Mouse (Mus musculus) yolk sac, embryonic 10.5 days (tissue): ENCODE results near the gene Akr1c13.
"Not testable (repeated sequence)": the region's sequence is repeated elsewhere in the genome, so short reads cannot be mapped to it uniquely, and the experiment has no call there.

ENCODE experiments used
- DNase-seq: peaks from one replicate; pipeline ENCODE4 v3.0.0-alpha.2; 2017; ENCODE audit warnings: low spot score

Akr1c13 gene

DNA sequence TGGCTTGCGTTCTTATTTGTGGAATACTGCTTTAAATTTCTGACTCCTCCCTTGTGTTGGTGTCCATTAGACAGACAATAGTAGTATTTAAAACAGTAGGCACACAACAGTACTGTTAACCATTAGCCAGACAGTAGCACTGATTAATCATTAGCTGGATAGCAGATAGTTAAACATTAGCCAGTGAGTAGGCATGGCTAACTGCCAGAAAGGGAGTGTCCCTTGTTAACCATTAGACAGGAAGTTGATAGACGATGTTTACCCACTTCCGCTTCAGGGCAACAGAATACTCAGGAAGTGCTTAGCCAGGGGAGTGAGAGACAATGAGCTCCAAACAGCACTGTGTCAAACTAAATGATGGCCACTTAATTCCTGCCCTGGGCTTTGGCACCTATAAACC, at the start of gene Akr1c13:
TSS of gene Akr1c13 (plus strand) at position 247 of the 400 bp plus-strand sequence.
- peak; percentile 48 for DNase-seq

DNA sequence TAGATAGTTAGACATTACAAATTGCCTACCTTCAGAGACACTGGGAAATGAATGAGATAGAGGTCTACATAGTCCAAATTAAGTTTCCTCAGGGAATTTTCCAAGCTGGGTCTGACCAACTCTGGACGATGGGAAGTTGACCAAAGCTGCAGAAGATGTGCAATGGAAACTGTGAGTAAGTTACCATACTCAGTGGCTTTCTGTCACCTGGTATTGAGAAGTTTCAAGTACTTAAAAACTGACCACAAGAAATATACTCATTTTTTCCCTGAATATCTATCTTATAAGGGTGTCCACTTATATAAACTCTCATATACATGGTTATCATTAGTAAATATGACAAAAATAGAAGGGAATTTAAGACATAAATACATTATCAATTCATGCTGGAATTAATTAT, 46.7 kb upstream of the Akr1c13 start:
- no peak for DNase-seq

DNA sequence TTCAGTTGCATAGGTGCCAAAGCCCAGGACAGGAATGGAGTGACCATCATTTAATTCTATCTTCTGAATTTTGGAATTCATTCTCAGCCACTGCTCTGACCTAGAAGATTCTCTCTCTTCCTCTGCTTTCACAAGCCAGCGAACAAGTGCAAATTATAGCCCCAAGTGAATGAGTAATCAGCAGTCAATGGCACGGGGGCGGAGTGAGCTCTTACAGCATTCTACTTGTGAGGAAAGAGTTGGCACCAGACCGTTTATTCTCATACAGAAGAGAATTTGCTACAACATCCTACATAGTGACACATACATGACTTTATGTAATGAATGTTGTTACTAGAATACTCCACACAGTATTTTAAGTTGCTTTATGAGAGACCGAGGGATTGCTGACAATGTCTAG, 40.4 kb upstream of the Akr1c13 start, which contains the start of gene Akr1c18:
TSS of gene Akr1c18 (minus strand) at position 137 of the 400 bp plus-strand sequence.
- no peak for DNase-seq

DNA sequence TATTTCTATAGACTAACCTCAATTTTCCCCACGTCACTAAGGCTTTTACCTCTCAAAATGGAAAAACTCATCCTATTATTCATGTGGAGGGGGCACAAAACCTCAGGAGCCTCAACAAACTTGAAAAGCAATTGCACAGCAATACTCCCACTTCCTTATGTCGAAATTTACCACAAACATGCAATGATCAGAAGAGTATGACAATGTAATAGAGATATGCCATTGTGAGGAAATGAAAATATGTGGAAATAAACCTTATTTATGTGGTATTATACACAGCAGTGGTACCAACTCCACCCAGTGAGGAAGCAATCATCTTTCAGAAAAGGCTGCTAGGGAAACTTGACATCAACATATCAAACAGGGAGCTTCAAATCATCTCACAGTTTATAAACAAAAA, 38.0 kb upstream of the Akr1c13 start:
- no peak for DNase-seq

DNA sequence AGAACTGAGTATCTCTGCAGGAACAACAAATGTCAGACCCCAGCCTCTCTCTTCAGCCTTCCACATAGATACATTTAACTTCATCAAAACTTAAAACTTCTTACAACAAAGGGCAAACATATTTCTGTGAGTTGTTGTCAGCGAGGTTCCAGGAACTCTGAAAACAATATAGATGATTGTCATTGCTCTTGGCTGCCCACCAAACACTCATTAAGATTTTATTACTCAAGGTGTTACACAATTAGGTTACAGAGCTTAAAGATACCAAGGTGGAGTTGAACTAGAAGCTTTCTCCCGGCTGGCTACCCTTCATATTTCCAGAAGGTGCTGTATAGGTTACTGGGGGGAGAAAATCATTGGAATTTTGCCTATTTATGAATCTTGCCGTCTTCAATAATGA, 37.4 kb upstream of the Akr1c13 start:
- DNase-seq, result no peak

DNA sequence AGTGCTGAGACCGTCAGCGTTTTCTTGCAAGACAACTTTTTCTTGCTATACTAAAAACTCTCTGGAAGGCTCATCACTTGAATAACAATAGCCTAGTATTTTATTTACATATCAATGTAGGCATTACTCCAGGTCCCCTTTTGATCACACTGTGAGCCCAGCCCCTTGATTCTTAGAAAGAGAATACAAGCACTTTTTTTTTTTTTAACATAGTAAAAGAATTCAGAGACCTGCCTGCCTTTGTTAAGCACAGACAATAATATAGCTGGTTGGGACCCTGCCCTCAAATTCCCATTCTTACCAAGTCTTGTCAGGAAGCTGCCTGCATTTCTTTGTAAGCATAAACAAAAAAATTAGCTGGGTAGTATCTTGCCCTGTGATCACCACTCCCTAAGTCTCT, 35.7 kb upstream of the Akr1c13 start:
- DNase-seq, result no peak

DNA sequence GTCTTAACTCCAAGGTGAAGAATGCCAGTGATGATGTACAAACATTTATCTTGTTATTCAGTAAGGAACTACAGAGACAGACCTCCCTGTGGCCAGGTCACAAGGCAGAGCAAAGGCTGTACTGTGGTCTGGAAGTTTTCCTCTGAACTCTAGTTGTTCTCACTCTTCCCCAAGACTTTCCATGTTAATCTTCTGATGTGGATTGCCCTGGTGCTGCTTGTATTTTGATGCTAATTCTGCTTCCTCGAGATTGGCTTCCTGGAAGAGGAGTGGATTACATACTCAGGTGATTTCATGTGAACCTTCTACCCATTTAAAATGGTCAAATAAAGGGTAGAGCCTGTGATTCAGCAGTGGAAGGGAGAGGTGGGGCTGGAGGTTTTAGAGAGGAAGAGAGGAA, 22.9 kb upstream of the Akr1c13 start:
- DNase-seq, result no peak

DNA sequence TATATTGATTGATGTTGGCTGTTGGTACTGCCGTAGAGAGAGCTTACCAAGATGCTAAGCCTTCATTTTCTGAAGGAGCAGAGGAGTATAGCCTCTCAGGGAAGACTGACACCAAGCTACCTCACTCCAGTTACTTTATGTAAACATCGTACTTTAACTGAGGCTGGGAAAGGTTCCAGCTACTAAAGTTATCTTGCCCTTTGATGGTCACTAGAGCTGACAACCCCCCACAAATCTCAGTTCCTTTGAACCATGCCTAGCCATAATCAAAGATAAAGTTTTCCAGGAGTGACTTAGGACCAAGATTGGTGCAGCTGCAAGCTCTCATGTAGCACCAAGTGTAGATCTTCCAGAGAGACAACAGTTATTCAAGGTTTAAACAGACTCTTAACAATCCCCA, 18.0 kb upstream of the Akr1c13 start:
- DNase-seq, result no peak

DNA sequence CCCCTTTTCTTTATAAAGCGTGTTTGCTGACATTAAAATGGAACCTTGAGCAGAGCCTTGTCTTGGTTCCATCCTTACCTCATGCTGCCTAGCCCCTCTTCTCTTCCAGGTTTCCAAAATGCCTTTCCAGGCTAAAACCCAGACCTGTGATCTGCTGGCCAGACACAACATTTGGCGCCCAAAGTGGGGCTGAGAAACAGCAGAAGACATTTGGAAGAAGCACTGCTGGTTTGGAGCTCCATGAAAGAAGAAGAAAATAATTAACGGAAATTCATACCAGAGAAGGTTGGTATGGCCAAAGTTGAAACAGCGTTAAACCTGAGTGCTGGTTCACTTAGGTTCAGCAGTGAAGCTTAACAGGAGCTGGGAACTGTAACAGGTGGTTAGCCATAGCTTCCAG, 9.6 kb upstream of the Akr1c13 start:
- not testable (repeated sequence) for DNase-seq

DNA sequence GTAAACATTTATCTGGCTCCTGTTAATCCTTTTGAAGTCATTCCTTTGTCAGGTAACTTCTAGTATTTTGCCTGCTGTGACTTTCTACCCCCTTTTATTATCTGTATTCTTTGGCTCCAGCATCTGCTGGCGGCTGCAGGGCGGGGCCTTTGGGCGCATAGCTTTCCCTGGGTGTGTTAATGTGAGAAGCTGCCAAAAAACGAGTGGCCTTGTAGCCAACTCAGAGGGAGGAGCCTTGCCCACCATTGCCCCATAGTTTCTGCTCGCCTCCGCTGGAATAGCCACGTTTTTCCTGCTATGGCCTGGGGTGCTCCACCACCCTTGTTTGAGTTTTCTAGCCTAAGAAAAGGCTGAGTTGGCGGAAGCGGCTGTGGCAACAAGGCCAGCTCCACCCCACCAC, 7.8 kb upstream of the Akr1c13 start:
- DNase-seq, result no peak

DNA sequence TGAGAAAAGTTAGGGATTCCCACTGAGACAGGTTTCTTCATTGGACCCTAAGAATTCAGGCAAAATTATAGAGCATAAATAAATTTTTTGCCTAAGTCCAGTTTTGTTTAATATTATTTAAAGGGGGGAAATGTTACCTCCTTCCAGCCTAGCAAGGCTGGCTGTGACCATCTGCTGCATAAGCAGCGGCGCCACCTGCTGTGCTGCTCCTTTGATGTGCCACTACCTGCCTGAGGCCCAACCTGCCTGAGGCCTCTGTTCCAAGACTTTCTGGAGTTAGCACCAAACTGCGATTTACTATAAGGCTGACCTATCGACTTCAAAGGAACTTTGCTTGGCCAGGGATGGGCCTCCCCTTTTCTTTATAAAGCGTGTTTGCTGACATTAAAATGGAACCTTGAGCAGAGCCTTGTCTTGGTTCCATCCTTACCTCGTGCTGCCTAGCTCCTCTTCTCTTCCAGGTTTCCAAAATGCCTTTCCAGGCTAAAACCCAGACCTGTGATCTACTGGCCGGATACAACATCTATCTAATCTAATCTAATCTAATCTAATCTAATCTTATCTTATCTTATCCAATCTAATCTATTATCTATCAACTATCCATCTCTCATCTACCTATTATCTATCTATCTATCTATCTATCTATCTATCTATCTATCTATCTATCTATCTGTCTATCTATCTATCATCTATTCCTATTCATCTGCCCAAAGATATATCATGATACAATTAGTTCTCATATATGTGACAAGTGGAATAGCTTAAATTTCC, 4.1 kb upstream of the Akr1c13 start:
- DNase-seq, result not testable (repeated sequence)

DNA sequence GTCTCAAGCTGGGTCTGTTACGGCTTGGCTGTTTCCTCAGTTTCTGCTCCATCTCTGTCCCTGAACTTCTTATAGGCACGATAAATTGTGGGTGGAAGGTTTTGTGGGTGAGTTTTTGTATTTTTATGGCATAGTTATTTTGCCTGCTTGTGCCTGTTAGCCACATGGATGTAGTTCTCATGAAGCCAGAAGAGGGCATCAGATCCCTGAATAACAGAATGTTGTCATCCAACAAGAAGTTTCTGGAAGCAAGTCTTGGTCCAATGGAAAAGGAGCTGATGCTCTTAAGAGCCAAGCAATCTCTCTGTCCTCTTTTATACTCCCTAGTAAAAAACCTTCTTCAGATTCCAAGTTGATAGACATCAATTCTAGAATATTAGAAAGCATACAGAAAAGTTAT, 2.8 kb upstream of the Akr1c13 start:
- DNase-seq, result no peak

DNA sequence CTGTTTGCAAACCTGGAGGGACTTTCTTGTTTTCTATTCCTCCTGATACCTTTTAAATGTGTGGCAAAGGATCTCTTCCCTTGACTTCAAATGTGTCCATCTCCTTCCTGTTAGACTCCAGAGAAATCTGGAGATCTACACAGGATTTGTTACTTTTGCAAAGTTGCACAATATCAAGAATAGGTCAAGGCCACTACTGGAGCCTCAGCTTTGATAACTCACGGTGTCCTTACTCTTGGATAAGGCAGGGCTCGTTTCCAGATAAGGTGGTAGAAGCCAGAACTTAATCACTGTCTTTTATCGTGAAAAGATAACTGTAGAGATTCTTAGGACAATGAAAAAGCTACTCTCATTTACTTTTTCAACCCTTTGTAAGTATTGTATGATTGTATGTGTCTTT, 1.6 kb downstream of the Akr1c13 start:
- DNase-seq, result no peak

DNA sequence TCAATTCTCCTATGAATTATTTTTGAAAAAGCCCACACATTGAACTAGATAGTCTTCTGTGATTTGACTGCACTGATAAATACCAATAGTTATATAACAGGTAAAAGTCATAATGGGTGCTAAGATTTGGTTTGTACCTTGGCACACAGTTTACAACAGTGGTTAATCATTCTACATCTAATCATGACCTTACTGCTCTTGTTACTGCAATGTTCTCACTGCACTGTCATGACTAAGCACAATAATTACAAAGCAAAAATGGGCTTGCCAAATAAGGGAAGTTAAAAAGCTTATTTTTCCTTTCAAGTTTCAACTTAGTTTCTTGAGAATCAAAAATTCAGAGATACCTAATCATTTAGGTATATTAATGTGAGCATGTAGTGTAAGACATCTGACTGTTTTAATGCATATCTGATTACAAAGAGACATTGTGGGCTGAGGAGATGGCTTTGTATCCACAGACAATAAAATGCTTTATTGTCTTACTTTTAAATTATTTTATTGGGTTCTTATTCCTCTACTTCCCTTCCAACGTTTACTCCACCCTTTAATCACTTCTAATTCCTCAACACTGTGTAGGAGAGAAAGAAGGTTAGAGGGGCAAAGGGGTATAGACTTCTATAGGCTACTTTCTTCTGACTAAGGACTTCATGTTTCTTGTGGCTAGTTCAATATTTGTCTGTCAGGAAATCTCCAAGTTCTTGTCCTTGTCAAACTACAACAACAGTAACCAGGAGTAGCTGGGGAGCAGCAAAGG, 15.4 kb downstream of the Akr1c13 start:
- DNase-seq, result no peak

DNA sequence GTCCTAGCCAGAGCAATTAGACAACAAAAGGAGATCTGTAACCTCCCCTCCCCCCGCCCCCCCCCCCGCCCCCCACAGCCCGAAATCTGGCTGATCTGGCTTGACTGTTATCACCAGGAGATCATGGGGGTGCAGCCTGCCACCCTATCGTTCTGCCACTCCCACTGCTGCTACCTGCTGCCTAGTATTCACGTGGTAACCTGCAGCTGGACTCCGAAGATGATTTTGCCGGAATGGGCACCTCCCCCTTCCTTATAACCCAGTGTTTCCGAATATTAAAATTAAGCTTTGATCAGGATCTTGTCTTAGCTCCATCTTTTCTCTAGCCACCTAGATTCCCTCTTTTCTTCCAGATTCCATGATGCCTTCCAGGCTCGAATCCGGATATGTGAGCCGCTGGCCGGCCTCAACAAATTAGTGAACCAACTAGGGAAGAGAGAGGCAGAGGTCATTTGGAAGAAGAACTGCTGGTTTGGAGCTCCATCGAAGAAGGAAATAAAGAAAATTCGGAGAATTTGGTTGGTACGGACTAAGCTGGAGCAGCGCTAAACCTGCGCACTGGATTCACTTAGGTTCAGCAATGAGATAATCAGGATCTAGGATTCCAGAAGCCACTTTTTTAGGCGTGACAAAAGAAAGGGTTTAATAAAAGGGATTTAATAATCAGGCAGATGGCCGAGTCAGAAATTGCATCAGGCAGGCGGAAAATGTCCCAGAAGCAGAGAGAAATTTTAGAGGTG, 20.8 kb downstream of the Akr1c13 start:
- no peak for DNase-seq

DNA sequence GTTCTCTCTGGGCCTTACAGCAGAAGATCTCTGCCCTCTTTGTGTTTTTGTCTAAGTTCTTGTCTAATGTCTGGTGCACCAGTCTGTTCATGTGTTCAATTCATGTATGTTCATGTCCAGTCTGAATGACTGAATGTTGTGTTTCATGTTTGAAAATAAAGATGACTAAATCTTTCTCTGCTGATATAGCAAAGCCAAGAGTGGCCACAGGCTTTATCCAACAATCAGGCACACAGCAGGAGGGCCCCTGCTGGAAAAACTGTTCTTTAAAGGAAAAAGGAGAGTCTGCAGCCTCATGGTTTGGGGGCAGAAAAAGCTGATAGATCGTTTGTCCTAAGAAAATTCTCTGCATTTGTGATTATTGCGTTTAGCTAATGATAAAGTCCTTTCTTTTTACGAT, 21.4 kb downstream of the Akr1c13 start:
- no peak for DNase-seq

DNA sequence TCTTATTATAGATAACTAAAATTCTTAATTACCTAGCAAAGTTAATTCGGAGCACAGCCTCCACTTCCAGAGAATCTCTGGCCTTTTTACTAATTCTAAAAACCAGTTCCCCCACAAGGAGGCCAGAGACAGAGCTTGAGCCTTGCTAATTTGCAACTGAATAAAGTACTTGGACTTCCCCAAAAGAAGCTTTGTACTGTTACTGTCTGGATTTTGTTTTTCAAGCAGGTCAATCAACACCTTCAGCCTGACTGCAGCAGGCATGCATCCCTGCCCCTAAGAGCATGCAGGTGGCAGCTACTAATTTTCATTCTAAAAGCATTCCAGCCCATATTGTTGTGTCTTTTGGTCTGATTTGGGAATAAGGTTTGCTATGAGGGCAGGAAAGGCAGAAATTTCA, 24.5 kb downstream of the Akr1c13 start:
- DNase-seq, result not testable (repeated sequence)

DNA sequence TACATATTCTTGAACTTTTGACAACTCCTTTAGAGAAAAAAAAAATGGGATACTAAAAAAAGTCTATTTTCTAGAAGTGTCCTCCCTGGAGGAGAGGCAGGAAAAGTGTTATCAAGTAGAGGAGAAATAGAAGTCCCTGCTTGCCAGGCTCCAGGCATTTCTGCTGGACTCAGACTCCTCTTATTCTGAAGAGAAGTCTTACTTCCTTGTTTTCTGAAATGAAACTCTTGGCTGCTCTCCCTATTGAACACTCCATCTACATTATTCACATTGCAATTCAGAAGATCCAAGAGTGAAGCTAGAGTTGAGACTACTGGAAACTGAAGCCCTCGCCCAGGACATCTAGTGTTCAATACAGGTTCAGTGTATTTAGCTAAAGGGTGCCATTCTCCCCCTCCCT, 37.5 kb downstream of the Akr1c13 start, which contains the start of gene Akr1c19:
TSS of gene Akr1c19 (plus strand) at position 260 of the 400 bp plus-strand sequence.
- no peak for DNase-seq

DNA sequence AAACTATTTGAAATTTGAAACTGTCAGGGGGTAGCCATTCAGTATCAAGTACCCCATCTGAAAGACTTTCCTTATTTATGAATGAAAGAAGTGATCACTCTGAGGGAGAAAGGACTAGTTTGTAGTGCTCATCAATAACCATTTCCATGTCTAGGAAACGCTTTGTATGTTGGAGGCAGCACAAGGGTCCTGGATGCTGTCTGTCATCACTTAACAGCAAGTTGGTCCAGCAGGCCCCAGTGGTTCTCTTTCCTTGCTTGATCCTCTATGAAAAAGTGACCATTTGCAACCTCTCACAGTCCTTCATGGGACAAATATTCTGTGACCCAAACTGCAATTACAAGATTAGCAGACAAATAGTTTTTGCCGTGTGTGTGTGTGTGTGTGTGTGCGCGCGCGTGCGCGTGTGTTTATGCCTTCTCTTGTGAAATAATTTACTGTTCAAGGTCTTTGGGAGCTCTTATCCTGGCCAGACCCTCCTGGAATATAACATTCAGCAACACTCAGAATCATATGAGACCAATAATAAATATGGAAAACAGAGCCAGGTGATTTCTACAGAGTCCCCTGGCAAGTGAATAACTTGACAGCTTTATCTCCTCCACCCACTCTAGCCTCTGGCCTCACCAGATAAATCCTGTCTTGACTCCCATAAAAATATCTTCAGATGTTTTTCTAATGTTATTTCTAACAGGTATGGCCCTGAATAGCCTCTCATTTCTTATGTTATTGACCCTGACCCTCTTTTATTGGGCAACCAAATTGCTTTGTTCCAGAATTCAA, 40.1 kb downstream of the Akr1c13 start:
- no peak for DNase-seq

DNA sequence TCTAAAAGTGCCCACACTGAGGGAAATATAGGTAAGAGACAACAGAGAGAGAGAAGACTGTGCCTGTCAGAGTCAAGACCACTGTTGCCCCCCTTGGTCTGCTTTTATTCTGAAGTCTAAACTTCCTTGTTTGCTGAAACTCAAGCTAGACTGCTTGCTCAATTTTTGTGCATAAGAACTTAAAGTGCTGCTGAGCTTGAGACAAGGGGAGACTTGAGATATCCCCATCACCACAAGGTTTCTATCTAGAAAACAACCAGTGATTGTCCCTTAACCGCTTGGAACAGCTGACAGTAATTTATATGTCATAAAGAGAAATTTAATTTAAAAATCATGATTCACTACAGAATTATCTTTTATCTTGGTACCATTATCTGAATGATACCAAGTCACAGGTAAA, 42.2 kb downstream of the Akr1c13 start:
- no peak for DNase-seq

DNA sequence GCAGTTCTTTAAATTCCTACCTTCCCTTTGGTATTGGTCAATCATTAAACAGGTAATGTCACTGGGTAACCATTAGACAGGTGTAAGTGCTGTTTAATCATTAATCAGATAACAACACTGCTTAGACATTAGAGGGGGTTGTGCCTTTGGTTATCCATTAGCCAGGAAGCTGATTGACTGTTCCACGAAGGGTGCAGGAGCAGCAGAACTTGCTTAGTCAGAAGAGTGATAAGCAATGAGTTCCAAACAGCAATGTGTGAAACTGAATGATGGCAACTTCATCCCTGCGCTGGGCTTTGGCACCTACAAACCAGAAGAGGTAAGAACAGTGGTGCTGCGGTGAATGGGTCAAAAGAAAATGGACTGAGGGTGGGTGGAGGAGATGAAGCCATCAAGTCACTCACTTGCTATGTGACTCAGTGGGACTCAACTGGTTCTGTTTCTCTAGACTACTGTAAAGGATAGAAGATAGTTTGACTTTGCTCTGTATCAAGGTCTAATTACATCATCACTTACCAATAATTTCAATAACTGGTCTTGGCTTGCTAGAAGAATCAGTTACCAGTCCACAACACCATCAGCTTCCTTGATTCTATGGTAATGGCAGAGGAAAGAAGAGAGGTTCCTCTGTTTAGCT, 42.7 kb downstream of the Akr1c13 start:
- DNase-seq, result peak; percentile 79
